Mouse (Mus musculus): ENCODE data around the gene Ankrd28. TPM values are rescaled to one million over a fixed set of nuclear protein-coding genes. Genes with fewer than 3 reads are reported as not detected.
"Not testable (repeated sequence)": the region's sequence is repeated elsewhere in the genome, so short reads cannot be mapped to it uniquely, and the experiment has no call there.

The Ankrd28 gene
- polyA plus RNA-seq, 1 experiment from 2014 or later = 9.9 TPM

DNA sequence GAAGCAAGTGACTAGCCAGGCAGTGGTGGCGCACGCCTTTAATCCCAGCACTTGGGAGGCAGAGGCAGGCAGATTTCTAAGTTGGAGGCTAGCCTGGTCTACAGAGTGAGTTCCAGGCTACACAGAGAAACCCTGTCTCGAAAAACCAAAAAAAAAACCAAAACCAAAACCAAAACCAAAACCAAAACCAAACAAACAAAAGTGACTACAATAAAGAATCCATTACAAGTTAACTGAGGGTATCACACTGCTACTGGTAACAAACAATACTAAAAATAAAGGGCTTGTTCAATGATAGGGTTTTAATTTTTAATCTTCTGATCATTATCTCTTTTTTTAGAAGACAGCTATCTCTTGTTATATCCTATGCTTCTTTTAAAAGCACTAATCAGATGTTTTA is 72.0 kb downstream of the Ankrd28 start:
- H3K27me3 ChIP-seq; H3K4me1 ChIP-seq; H3K27ac ChIP-seq; H3K4me2 ChIP-seq (replicated peaks); H3K4me3 ChIP-seq; ATAC-seq (ENCODE audit: insufficient number of reproducible peaks, insufficient read depth, low FRiP score, low TSS enrichment); H3K9me3 ChIP-seq; H3K9ac ChIP-seq: not testable (repeated sequence)
- 95% methylated on average over 3 of the region's 3 CpGs for WGBS
- H3K36me3 ChIP-seq = peaks cover 15% of the 10 kb centered on the region

DNA sequence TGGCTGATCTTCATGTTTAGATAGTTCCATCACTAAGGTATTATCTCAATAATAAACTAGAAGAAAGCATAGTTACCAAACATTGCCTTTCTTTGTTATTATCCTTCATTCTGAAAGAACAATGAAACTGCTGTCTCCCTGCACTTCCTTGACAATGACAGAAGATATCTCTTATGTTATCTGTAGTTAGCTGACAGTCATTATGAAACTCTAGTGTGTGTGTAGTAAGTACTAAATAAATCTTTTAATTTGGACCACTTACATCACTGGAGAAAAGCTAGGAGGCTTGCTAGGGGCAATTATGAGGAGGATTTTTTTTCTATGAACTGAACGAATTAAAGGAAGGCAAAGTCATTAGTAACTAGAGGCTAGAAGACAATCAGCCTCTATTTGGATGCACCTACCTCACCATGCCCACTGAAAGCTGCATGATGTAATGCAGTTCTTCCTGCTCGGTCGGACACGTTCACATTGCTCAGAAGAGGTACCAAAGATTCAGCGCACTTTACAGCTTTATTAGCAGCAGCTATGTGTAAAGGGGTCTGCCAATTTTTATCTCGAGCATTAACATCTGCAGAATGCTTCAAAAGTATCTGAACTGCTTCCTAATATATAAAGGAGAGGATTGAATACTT is 82.1 kb downstream of the Ankrd28 start:
- ATAC-seq (ENCODE audit: insufficient number of reproducible peaks, insufficient read depth, low FRiP score, low TSS enrichment) = no peak
- Histone ChIP-seq H3K4me1 (no peaks in the 10 kb centered on the region), H3K9ac (no peak overlapping the region), H3K27ac (no peak overlapping the region), H3K36me3 (peaks cover 17% of the 10 kb centered on the region), H3K4me2 (replicated peaks) (no peak overlapping the region), H3K4me3 (no peak overlapping the region), H3K27me3 (no peaks in the 10 kb centered on the region), H3K9me3 (no peaks in the 10 kb centered on the region)
- WGBS = 81% methylated on average over 6 of the region's 6 CpGs

DNA sequence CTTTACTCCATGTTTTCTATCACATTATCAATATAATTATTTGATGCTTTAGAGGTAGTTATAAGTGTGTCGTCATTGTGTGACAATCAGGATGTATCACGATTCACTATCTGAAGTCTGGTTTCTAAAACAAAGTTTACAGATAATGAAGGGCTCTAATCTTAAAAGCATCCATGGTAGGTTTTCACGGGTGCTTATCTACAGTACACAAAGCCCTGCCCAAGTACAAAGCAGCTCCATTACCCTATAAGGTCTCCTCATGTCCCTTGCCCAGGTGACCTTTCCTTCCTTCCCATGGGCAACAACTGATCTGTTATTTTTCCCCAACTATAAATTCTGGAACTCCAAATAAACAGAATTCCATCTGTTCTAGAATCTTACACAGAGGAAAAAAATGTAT is 87.9 kb downstream of the Ankrd28 start:
- Histone ChIP-seq H3K36me3 (peaks cover 21% of the 10 kb centered on the region), H3K9me3 (no peaks in the 10 kb centered on the region)
- no peak for ATAC-seq (ENCODE audit: insufficient number of reproducible peaks, insufficient read depth, low FRiP score, low TSS enrichment)

DNA sequence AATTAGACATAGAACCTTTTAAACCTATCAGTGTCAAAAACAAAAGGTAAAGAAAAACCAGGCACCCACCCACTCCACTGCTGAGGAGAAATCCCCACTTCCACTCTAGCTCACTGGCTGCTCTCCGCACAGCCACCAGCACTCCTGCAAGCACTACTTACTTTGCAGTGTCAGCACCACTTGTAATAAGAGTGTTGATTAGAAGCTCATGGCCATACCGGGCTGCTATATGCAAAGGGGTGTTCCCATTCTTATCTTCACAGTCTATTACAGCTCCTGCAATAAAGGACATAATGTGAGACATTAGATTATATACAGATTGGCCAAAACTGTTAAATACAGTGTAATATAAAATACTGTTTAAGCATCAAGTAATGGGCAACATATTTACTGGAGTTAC is 95.6 kb downstream of the Ankrd28 start:
- Histone ChIP-seq H3K27ac (no peak overlapping the region), H3K9ac (no peak overlapping the region), H3K36me3 (peaks cover 16% of the 10 kb centered on the region), H3K4me2 (replicated peaks) (no peak overlapping the region), H3K4me3 (no peak overlapping the region), H3K27me3 (no peaks in the 10 kb centered on the region), H3K9me3 (no peaks in the 10 kb centered on the region), H3K4me1 (no peaks in the 10 kb centered on the region)
- ATAC-seq (ENCODE audit: insufficient number of reproducible peaks, insufficient read depth, low FRiP score, low TSS enrichment) = no peak
- 81% methylated on average over 2 of the region's 2 CpGs for WGBS

More for the DNA sequence above, 87.9 kb downstream of the Ankrd28 start:
- Histone ChIP-seq H3K27me3 (no peaks in the 10 kb centered on the region), H3K9ac (no peak overlapping the region), H3K4me1 (no peaks in the 10 kb centered on the region), H3K4me3 (no peak overlapping the region), H3K27ac (no peak overlapping the region), H3K4me2 (replicated peaks) (no peak overlapping the region)
- 90% methylated on average over 3 of the region's 3 CpGs for WGBS

DNA sequence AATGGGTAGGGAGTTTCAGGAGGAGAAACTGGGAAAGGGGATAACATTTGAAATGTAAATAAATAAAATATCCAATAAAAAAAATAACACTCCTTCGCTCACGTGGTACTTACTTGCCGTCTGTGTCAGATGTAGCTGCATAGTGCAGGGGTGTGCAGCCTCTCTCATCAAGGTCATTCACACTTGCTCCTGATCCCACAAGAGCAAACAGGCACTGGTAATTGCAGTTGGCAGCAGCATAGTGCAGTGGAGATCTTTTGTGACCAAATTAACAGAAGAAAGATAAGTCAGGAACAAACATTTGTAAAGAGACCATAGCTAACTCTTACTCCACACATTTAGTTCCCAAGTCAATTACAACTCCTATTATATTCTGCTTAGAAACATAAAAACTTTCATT is 102.9 kb downstream of the Ankrd28 start:
- Histone ChIP-seq H3K4me1 (no peaks in the 10 kb centered on the region), H3K4me2 (replicated peaks) (no peak overlapping the region), H3K27ac (no peak overlapping the region), H3K36me3 (peaks cover 14% of the 10 kb centered on the region), H3K27me3 (no peaks in the 10 kb centered on the region), H3K9ac (no peak overlapping the region), H3K9me3 (no peaks in the 10 kb centered on the region), H3K4me3 (no peak overlapping the region)
- WGBS = 88% methylated on average over 3 of the region's 3 CpGs
- no peak for ATAC-seq (ENCODE audit: insufficient number of reproducible peaks, insufficient read depth, low FRiP score, low TSS enrichment)

DNA sequence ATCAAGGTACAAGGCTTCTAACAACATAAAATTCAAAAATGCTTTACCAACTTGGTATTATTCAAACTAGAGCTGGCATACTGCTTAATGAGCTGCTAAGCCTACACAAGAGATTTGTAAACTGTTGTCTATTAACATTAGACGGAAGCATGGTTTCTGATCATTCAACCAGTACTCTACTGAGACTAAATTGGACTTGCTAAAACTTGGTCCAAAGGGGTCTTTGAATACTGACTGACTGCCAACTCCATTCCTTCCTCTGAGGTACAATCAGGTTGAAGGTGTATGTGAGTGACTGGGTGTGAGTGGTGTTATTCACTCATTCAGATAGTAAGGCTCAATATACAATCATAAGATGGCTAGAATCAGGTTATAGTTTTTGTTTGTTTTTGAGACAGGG is 107.7 kb downstream of the Ankrd28 start:
- H3K9ac ChIP-seq = no peak overlapping the region
- no peak overlapping the region for H3K27ac ChIP-seq
- WGBS = 91% methylated on average over 1 of the region's 1 CpGs
- no peak overlapping the region for H3K4me2 ChIP-seq (replicated peaks)
- no peaks in the 10 kb centered on the region for H3K9me3 ChIP-seq
- no peaks in the 10 kb centered on the region for H3K27me3 ChIP-seq
- no peak for ATAC-seq (ENCODE audit: insufficient number of reproducible peaks, insufficient read depth, low FRiP score, low TSS enrichment)
- H3K36me3 ChIP-seq = peaks cover 45% of the 10 kb centered on the region
- no peaks in the 10 kb centered on the region for H3K4me1 ChIP-seq
- no peak overlapping the region for H3K4me3 ChIP-seq

DNA sequence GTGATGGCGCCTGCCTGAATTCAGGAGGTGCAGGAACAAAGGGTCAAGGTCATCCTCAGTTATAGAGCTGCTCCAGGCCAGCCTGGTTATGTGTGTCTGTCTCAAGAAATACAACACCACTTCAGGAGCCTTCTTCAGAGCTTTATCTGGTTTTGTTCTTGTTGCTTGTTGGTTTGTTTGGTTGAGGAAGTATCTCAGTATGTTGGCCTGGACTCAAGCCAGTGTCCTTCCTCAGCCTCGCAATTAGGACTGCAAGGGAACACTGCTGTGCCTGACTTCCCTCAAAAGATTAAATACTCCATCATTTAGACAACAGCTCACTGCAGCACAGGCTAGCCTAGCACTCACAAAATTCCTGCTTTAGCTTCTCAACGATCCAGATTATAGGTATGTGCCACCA is 109.2 kb downstream of the Ankrd28 start:
- Histone ChIP-seq H3K9me3 (no peaks in the 10 kb centered on the region), H3K4me3 (no peak overlapping the region), H3K9ac (no peak overlapping the region), H3K36me3 (peaks cover 42% of the 10 kb centered on the region), H3K27me3 (no peaks in the 10 kb centered on the region), H3K27ac (no peak overlapping the region), H3K4me2 (replicated peaks) (no peak overlapping the region), H3K4me1 (no peaks in the 10 kb centered on the region)
- no peak for ATAC-seq (ENCODE audit: insufficient number of reproducible peaks, insufficient read depth, low FRiP score, low TSS enrichment)
- WGBS = 89% methylated on average over 3 of the region's 3 CpGs

DNA sequence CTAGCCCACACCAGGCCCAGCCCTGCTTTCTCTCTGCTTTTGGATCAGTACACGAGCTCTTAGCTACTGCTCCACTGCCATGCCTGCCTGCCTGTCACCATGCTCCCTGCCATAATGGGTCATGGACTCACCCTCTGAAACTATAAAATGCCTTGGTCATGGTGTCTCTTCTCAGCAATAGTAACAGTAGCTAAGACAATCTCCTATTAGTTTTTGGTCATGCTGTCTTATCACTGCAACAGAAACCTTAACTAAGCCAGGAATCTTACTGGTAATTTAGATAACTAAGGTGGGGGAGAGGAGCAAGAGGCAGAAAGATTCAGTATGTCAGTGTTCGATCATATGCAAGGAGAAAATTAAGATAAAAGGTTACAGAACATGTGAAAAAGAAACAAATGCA is 112.1 kb downstream of the Ankrd28 start:
- 82% methylated on average over 2 of the region's 2 CpGs for WGBS
- peaks cover 42% of the 10 kb centered on the region for H3K36me3 ChIP-seq
- H3K27ac ChIP-seq = no peak overlapping the region
- no peak overlapping the region for H3K9ac ChIP-seq
- ATAC-seq (ENCODE audit: insufficient number of reproducible peaks, insufficient read depth, low FRiP score, low TSS enrichment) = no peak
- H3K4me2 ChIP-seq (replicated peaks) = no peak overlapping the region
- H3K4me3 ChIP-seq = no peak overlapping the region
- no peaks in the 10 kb centered on the region for H3K9me3 ChIP-seq
- H3K27me3 ChIP-seq = no peaks in the 10 kb centered on the region
- no peaks in the 10 kb centered on the region for H3K4me1 ChIP-seq

DNA sequence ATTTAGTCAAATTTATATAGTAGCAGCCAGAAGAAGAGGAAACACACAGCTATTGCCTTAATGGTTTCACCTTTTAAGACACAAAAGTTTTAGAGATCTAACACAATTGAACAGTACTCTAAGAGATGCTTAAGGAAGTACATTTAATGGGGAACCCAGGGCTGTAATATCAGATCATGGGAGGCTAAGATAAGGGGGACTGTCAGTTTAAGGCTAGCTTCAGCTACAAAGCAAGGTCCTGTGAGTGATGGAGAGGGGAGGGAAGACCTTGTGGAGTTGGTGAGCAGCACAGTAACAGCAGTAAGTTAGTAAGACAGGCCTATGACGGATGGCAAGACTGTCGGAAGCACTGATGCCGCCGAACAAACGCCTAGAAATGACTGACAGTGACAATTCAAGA is 113.1 kb downstream of the Ankrd28 start:
- peaks cover 45% of the 10 kb centered on the region for H3K36me3 ChIP-seq
- no peak overlapping the region for H3K4me3 ChIP-seq
- no peak for ATAC-seq (ENCODE audit: insufficient number of reproducible peaks, insufficient read depth, low FRiP score, low TSS enrichment)
- H3K4me1 ChIP-seq = no peaks in the 10 kb centered on the region
- no peaks in the 10 kb centered on the region for H3K9me3 ChIP-seq
- no peak overlapping the region for H3K9ac ChIP-seq
- WGBS = 89% methylated on average over 5 of the region's 5 CpGs
- H3K27ac ChIP-seq = no peak overlapping the region
- H3K27me3 ChIP-seq = no peaks in the 10 kb centered on the region
- H3K4me2 ChIP-seq (replicated peaks) = no peak overlapping the region

DNA sequence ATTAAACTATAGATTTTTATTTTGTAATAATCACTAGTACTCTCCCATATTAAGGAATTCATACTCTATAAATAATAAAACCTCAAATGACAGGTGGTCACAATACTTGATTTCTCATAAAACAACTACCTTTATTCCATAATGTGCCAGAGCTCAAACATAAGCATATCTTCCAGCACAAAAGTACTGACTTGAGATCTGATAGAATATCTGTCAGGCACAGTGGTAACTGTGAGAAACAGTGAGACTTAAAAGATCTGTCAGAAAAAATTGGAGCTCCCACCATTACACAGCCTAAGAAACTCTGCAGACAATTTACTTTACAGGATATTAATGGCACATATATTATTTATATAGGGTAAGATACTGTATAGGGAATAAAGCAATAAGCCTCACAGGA is 114.8 kb downstream of the Ankrd28 start:
- Histone ChIP-seq H3K36me3 (peaks cover 44% of the 10 kb centered on the region), H3K27me3 (no peaks in the 10 kb centered on the region)

DNA sequence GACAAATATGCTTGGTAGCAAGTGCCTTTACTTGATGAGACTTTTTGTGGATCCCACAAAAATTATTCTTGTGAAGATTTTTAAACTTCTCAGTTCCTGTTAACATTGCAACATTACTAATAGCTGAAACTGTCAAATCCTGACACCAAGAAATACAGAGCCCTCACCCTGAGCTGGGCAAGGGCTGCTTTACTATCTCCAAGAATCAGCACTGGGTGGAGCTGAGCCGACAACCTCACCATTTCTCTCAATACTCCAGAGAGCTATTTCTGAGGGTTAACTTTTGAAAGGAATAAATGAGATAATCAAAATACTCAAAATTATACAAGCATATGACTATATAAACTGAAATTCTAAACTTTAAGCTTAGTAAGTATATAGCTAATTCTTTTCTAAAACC is 121.1 kb downstream of the Ankrd28 start:
- Histone ChIP-seq H3K27me3 (no peaks in the 10 kb centered on the region), H3K27ac (no peak overlapping the region), H3K9me3 (no peaks in the 10 kb centered on the region), H3K4me3 (no peak overlapping the region), H3K36me3 (peaks cover 30% of the 10 kb centered on the region), H3K4me2 (replicated peaks) (no peak overlapping the region), H3K9ac (no peak overlapping the region), H3K4me1 (no peaks in the 10 kb centered on the region)
- WGBS = 78% methylated on average over 1 of the region's 1 CpGs
- ATAC-seq (ENCODE audit: insufficient number of reproducible peaks, insufficient read depth, low FRiP score, low TSS enrichment) = no peak

More for the DNA sequence above, 114.8 kb downstream of the Ankrd28 start:
- H3K4me3 ChIP-seq = no peak overlapping the region
- no peak overlapping the region for H3K27ac ChIP-seq
- H3K9me3 ChIP-seq = no peaks in the 10 kb centered on the region
- no peak overlapping the region for H3K4me2 ChIP-seq (replicated peaks)
- H3K9ac ChIP-seq = no peak overlapping the region
- no peaks in the 10 kb centered on the region for H3K4me1 ChIP-seq
- no peak for ATAC-seq (ENCODE audit: insufficient number of reproducible peaks, insufficient read depth, low FRiP score, low TSS enrichment)

DNA sequence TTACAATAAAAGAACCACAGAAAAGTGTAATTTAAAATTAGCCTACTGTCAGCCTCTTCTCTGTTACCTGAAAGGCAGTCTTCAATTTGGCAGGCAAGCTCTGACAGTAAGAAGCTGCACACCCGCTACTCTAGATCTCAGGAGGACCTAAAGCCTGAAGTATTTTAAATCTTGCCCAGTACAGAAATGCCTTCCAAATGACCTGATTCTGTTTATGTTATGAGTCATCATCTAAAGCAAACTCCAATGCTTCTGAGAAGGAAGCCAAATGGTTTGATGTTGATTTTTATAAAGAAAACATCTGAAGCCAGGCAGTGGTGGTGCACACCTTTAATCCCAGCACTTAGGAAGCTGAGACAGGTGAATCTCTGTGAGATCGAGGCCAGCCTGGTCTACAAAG is 130.1 kb downstream of the Ankrd28 start:
- WGBS = 91% methylated on average over 2 of the region's 2 CpGs

DNA sequence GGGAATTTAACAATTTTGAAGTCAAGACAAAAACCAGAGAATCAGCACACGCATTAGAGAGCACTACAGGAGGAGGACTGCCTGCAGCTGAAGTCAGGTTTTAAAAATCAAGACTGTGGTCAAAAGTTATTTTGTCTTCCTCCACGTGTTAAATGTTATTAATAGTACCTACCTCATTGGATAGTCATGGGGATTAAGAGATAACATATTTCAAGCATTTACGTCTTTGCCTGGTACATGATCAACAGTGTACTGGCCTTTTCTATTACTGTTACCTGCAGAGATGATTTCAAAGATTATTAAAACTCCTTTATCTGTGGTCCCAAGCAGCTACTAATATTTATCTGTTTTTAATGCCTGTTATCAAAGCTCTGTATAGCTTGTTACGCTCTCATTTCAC is 132.7 kb downstream of the Ankrd28 start:
- Histone ChIP-seq H3K9me3 (no peaks in the 10 kb centered on the region), H3K27me3 (no peaks in the 10 kb centered on the region), H3K4me3 (no peak overlapping the region), H3K4me1 (no peaks in the 10 kb centered on the region), H3K27ac (no peak overlapping the region), H3K9ac (no peak overlapping the region), H3K4me2 (replicated peaks) (no peak overlapping the region), H3K36me3 (peaks cover 31% of the 10 kb centered on the region)
- no peak for ATAC-seq (ENCODE audit: insufficient number of reproducible peaks, insufficient read depth, low FRiP score, low TSS enrichment)
- 94% methylated on average over 4 of the region's 4 CpGs for WGBS

More for the DNA sequence above, 130.1 kb downstream of the Ankrd28 start:
- Histone ChIP-seq H3K4me1 (no peaks in the 10 kb centered on the region), H3K4me2 (replicated peaks) (no peak overlapping the region), H3K27me3 (no peaks in the 10 kb centered on the region), H3K9ac (no peak overlapping the region), H3K4me3 (no peak overlapping the region), H3K36me3 (peaks cover 35% of the 10 kb centered on the region), H3K27ac (no peak overlapping the region), H3K9me3 (no peaks in the 10 kb centered on the region)
- no peak for ATAC-seq (ENCODE audit: insufficient number of reproducible peaks, insufficient read depth, low FRiP score, low TSS enrichment)
